Mouse (Mus musculus): Measurements from ENCODE around the gene Ift52. TPM values are rescaled to one million over a fixed set of nuclear protein-coding genes. Genes with fewer than 3 reads are reported as not detected.

Gene Ift52
- polyA plus RNA-seq (2012; rRNA removed): 34.6 and 37.5 TPM in 2 replicates

DNA sequence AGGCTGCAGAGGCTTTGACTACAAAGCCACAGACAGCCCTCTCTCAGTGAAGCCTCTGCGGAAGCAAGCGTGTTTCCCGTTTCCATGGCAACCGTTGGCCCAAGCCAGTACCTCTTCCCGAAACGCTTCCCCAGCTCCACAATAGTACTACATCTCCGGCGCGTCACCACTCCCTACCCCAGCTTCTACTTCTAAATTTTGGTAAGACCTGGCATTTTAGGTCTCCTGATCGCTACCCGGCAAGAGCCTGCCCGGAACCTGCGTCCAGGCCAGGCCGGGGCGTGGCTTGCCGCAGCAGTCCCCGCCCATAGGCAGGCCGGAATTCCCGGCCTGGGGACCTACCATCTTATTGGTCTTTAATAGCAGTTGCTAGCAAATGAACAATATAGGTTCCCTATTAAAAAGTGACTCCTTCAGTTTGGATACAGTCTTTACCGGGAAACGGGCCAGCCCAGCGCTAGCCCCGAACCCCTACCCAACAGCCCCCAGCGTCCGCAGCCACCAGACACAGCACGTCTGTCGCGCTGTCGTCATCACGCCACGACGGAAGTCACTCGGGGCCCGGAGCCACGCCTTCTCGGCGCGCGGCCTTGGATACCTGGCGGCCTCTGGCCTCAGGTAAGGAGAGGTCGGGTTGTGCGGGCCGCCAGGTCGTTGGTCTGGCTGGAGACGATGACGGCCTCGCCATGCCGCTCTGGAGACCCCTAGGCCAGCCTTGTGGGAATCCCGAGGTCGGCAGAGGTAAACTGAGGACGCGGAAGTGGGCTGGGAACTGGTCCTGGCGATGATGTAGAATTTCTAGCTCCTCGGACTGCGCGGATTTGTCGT is at the start of gene Ift52:
Gene Ift52, plus strand, starts transcription at position 439 of the 828 bp plus-strand sequence.
- TF ChIP-seq CTCF (conservative IDR thresholded peaks at IDR 0.05; ENCODE audit: insufficient read depth, insufficient read length, low read depth, low read length) (no peak), POLR2A (IDR thresholded peaks at IDR 0.05; ENCODE audit: low read depth, low read length) (no peak)
- peaks cover 4% of the 10 kb centered on the region; the same call in 1 of the 2 replicates for H3K4me1 ChIP-seq (ENCODE audit: control insufficient read depth, insufficient read depth, low read length)
- peak within 1 kb of the TSS; percentile 96 for H3K4me3 ChIP-seq (ENCODE audit: insufficient read depth, low read depth, low read length)
- DNase-seq: peak; percentile 96
- WGBS: under 1% methylated on average over 57 of the region's 57 CpGs
- no peaks in the 10 kb centered on the region; the same call in 1 of the 2 replicates for H3K36me3 ChIP-seq (ENCODE audit: control insufficient read depth, insufficient read depth, low read length)
- peak within 1 kb of the TSS; percentile 40; the same call in 1 of the 2 replicates for H3K27ac ChIP-seq (ENCODE audit: insufficient read depth, low read depth, low read length)
- no peaks in the 10 kb centered on the region for H3K27me3 ChIP-seq (replicated peaks; ENCODE audit: control insufficient read depth, insufficient read depth, low read length)

DNA sequence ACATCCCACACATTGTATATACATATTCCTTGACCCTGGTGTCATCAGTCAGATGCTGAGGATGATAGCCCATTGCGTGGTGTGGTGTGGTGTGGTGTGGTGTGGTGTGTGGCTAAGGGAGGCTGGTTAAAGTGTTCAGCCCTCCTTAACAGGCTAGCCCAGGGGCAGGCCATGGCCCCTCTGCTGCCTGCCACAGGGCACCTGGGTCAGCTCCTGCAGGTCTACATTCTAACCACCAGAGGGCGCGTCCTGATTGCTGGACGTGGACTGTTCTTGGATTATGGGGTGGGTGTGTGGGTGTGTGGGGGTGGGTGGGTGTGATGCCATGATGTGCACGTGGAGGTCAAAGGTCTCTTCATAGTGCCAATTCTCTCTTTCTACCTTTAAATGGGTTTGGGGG is 48.8 kb upstream of the Ift52 start:
- DNase-seq: peak; percentile 72
- no peaks in the 10 kb centered on the region for H3K36me3 ChIP-seq (ENCODE audit: control insufficient read depth, insufficient read depth, low read length)
- 8% methylated on average over 5 of the region's 5 CpGs for WGBS

DNA sequence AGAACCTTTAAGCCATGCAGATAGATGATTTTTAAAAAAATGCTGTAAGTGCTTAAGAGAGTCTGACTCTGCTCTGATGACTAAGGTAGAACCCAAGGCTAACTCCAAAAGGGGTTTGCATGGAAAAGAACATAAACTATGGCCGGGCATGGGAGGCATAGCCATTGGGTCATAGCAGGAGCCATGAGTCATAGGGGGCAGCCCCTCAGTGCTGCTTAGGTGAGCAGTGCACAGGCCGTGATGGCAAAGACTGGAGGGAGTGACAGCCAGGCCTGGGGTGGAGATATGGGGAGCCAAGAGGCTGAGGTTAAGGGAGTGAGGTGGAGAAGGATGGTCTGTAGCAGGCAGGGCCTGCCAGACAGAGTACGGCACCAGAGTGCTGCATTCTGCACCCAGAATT is 48.1 kb upstream of the Ift52 start:
- H3K27ac ChIP-seq (ENCODE audit: insufficient read depth, low read depth, low read length): no peak overlapping the region

More for the DNA sequence above, 48.8 kb upstream of the Ift52 start:
- TF ChIP-seq POLR2A (IDR thresholded peaks at IDR 0.05; ENCODE audit: low read depth, low read length): no peak
- TF ChIP-seq CTCF (conservative IDR thresholded peaks at IDR 0.05; ENCODE audit: insufficient read depth, insufficient read length, low read depth, low read length): peak; percentile 81
- no peak overlapping the region for H3K4me3 ChIP-seq (ENCODE audit: insufficient read depth, low read depth, low read length)
- H3K4me1 ChIP-seq (ENCODE audit: control insufficient read depth, insufficient read depth, low read length): no peaks in the 10 kb centered on the region
- H3K27ac ChIP-seq (ENCODE audit: insufficient read depth, low read depth, low read length): no peak overlapping the region
- no peaks in the 10 kb centered on the region for H3K27me3 ChIP-seq (replicated peaks; ENCODE audit: control insufficient read depth, insufficient read depth, low read length)

DNA sequence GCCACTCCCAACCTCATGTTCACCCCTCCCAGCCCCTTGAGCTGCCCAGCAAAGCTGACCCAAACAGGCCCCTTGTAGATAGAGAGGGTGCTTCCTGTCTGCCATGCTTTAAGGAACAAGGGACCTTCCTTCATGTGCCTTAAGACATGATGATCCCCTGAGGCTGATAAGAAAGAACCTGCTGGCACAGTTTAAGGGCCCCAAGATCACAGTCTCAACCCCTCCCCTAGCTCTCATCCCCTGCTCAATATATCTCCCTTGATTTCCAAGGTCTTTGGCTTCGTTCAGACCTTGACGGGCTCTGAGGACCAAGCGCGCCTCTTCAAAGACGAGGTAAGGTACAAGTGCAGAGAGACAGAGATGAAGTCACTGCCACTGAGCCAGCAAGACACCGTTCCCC is 46.3 kb upstream of the Ift52 start:
- no peak overlapping the region for H3K27ac ChIP-seq (ENCODE audit: insufficient read depth, low read depth, low read length)
- WGBS: 90% methylated on average over 6 of the region's 6 CpGs
- no peak for DNase-seq
- peaks cover 5% of the 10 kb centered on the region for H3K4me1 ChIP-seq (ENCODE audit: control insufficient read depth, insufficient read depth, low read length)
- no peaks in the 10 kb centered on the region for H3K27me3 ChIP-seq (replicated peaks; ENCODE audit: control insufficient read depth, insufficient read depth, low read length)
- TF ChIP-seq CTCF (conservative IDR thresholded peaks at IDR 0.05; ENCODE audit: insufficient read depth, insufficient read length, low read depth, low read length) (no peak), POLR2A (IDR thresholded peaks at IDR 0.05; ENCODE audit: low read depth, low read length) (no peak)
- no peak overlapping the region for H3K4me3 ChIP-seq (ENCODE audit: insufficient read depth, low read depth, low read length)
- H3K36me3 ChIP-seq (ENCODE audit: control insufficient read depth, insufficient read depth, low read length): no peaks in the 10 kb centered on the region

More for the DNA sequence above, 48.1 kb upstream of the Ift52 start:
- H3K27me3 ChIP-seq (replicated peaks; ENCODE audit: control insufficient read depth, insufficient read depth, low read length): no peaks in the 10 kb centered on the region
- no peak for DNase-seq
- TF ChIP-seq CTCF (conservative IDR thresholded peaks at IDR 0.05; ENCODE audit: insufficient read depth, insufficient read length, low read depth, low read length) (no peak), POLR2A (IDR thresholded peaks at IDR 0.05; ENCODE audit: low read depth, low read length) (no peak)
- no peaks in the 10 kb centered on the region for H3K36me3 ChIP-seq (ENCODE audit: control insufficient read depth, insufficient read depth, low read length)
- H3K4me1 ChIP-seq (ENCODE audit: control insufficient read depth, insufficient read depth, low read length): 0 out of 2 replicates have a peak, but pooled peaks cover 5% of the 10 kb centered on the region
- 72% methylated on average over 3 of the region's 3 CpGs for WGBS
- no peak overlapping the region for H3K4me3 ChIP-seq (ENCODE audit: insufficient read depth, low read depth, low read length)

DNA sequence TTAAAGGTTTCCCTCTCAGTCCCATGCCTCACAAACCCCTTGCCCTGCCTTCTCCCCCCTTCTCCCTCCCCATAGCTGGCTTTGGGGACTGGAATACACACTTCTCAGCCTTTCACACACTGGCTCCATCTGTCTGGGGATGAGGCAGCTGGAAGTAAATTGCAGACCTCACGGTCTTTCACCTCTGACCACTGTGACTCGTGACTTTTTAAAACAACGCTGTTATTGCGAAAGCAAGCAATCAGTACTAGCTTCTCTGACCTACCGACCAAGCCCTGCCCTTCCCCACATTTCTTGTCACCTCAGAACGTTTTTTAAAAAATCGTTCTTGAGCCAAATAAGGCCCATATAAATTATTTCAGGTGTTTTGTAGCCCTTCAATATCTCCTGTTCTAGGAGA is 44.4 kb upstream of the Ift52 start:
- 35% methylated on average over 7 of the region's 7 CpGs for WGBS
- TF ChIP-seq CTCF (conservative IDR thresholded peaks at IDR 0.05; ENCODE audit: insufficient read depth, insufficient read length, low read depth, low read length): no peak
- TF ChIP-seq POLR2A (IDR thresholded peaks at IDR 0.05; ENCODE audit: low read depth, low read length): no peak
- no peak overlapping the region for H3K27ac ChIP-seq (ENCODE audit: insufficient read depth, low read depth, low read length)

DNA sequence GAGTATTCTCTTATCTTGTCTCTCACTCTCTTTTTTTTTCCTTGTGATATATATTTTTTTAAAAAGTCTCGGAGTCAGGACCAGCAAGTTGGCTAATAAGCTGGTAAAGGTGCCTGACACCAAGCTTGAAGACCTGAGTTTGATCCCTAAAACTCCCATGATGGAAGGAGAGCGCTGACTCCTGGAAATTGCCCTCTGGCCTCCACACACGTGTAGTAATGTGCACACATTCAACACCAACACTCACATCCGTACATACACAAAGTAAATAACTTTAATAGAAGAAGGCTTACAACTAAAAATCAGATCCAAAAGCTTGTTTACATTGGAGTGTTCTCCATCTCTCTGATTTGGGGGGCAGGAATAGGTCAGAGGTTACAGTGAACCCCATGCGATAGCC is 43.9 kb upstream of the Ift52 start:
- Histone ChIP-seq H3K27me3 (replicated peaks; ENCODE audit: control insufficient read depth, insufficient read depth, low read length) (no peaks in the 10 kb centered on the region), H3K4me1 (ENCODE audit: control insufficient read depth, insufficient read depth, low read length) (peaks cover 5% of the 10 kb centered on the region), H3K36me3 (ENCODE audit: control insufficient read depth, insufficient read depth, low read length) (no peaks in the 10 kb centered on the region), H3K4me3 (ENCODE audit: insufficient read depth, low read depth, low read length) (no peak overlapping the region), H3K27ac (ENCODE audit: insufficient read depth, low read depth, low read length) (no peak overlapping the region)
- DNase-seq: no peak
- TF ChIP-seq CTCF (conservative IDR thresholded peaks at IDR 0.05; ENCODE audit: insufficient read depth, insufficient read length, low read depth, low read length) (no peak), POLR2A (IDR thresholded peaks at IDR 0.05; ENCODE audit: low read depth, low read length) (no peak)
- WGBS: 72% methylated on average over 5 of the region's 5 CpGs

More for the DNA sequence above, 44.4 kb upstream of the Ift52 start:
- H3K4me1 ChIP-seq (ENCODE audit: control insufficient read depth, insufficient read depth, low read length): peaks cover 5% of the 10 kb centered on the region
- H3K4me3 ChIP-seq (ENCODE audit: insufficient read depth, low read depth, low read length): no peak overlapping the region
- DNase-seq: peak; percentile 71
- H3K36me3 ChIP-seq (ENCODE audit: control insufficient read depth, insufficient read depth, low read length): no peaks in the 10 kb centered on the region
- no peaks in the 10 kb centered on the region for H3K27me3 ChIP-seq (replicated peaks; ENCODE audit: control insufficient read depth, insufficient read depth, low read length)

DNA sequence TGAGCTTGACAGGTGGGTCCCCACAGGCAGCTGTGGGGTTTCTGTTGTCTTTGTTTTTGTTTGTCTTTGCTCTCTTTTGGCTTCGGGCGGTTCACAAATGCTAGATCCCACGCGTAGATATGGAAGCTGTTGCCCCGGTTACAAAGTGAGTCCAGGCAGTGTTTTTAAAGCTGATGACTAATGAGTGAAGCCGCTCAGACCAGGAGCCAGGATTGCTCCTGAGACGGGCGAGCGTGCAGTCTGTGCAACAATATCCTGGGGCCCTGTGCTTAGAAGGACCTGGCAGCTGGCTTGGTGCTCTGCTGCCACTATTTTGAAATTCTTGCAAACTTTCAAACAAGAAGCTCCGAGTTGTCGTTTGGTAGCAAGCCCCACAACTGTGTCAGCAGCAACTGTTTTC is 43.5 kb upstream of the Ift52 start:
- no peak overlapping the region for H3K4me3 ChIP-seq (ENCODE audit: insufficient read depth, low read depth, low read length)
- H3K36me3 ChIP-seq (ENCODE audit: control insufficient read depth, insufficient read depth, low read length): no peaks in the 10 kb centered on the region
- DNase-seq: no peak
- no peaks in the 10 kb centered on the region for H3K27me3 ChIP-seq (replicated peaks; ENCODE audit: control insufficient read depth, insufficient read depth, low read length)
- H3K27ac ChIP-seq (ENCODE audit: insufficient read depth, low read depth, low read length): no peak overlapping the region
- 42% methylated on average over 11 of the region's 11 CpGs for WGBS
- no peak for TF ChIP-seq CTCF (conservative IDR thresholded peaks at IDR 0.05; ENCODE audit: insufficient read depth, insufficient read length, low read depth, low read length)
- no peak for TF ChIP-seq POLR2A (IDR thresholded peaks at IDR 0.05; ENCODE audit: low read depth, low read length)
- H3K4me1 ChIP-seq (ENCODE audit: control insufficient read depth, insufficient read depth, low read length): peaks cover 5% of the 10 kb centered on the region
